Mouse (Mus musculus): Measurements from ENCODE around the gene Agtrap. TPM values are rescaled to one million over a fixed set of nuclear protein-coding genes. Genes with fewer than 3 reads are reported as not detected.

Agtrap gene
- polyA plus RNA-seq, 1 experiment, result 119 TPM

- no peak for TF ChIP-seq POLR2A (IDR thresholded peaks at IDR 0.05; ENCODE audit: low read depth, low read length)
- Histone ChIP-seq H3K4me1 (ENCODE audit: control insufficient read depth, insufficient read depth, low read length) (peaks cover 15% of the 10 kb centered on the region), H3K36me3 (ENCODE audit: control insufficient read depth, insufficient read depth, low read length) (no peaks in the 10 kb centered on the region), H3K27me3 (replicated peaks; ENCODE audit: control insufficient read depth, insufficient read depth, low read length) (no peaks in the 10 kb centered on the region), H3K27ac (ENCODE audit: insufficient read depth, low read depth, low read length) (peak overlapping the region; percentile 39; the same call in 1 of the 2 replicates), H3K4me3 (ENCODE audit: insufficient read depth, low read depth, low read length) (peak overlapping the region; percentile 72)
- WGBS, result 46% methylated on average over 15 of the region's 15 CpGs
- peak; percentile 61 for DNase-seq
Observed at GRCm38 (mm10) chr4:148040029-148040830, 47.6 kb downstream of the Agtrap start.

- Histone ChIP-seq H3K4me3 (ENCODE audit: insufficient read depth, low read depth, low read length) (peak overlapping the region; percentile 72), H3K27me3 (replicated peaks; ENCODE audit: control insufficient read depth, insufficient read depth, low read length) (no peaks in the 10 kb centered on the region), H3K4me1 (ENCODE audit: control insufficient read depth, insufficient read depth, low read length) (peaks cover 15% of the 10 kb centered on the region), H3K36me3 (ENCODE audit: control insufficient read depth, insufficient read depth, low read length) (no peaks in the 10 kb centered on the region), H3K27ac (ENCODE audit: insufficient read depth, low read depth, low read length) (peak overlapping the region; percentile 76)
- TF ChIP-seq POLR2A (IDR thresholded peaks at IDR 0.05; ENCODE audit: low read depth, low read length) (no peak), CTCF (conservative IDR thresholded peaks at IDR 0.05; ENCODE audit: insufficient read depth, insufficient read length, low read depth, low read length) (no peak)
- 14% methylated on average over 19 of the region's 19 CpGs for WGBS
- DNase-seq, result no peak
Observed at GRCm38 (mm10) chr4:148039254-148040028, 48.4 kb downstream of the Agtrap start.

DNA sequence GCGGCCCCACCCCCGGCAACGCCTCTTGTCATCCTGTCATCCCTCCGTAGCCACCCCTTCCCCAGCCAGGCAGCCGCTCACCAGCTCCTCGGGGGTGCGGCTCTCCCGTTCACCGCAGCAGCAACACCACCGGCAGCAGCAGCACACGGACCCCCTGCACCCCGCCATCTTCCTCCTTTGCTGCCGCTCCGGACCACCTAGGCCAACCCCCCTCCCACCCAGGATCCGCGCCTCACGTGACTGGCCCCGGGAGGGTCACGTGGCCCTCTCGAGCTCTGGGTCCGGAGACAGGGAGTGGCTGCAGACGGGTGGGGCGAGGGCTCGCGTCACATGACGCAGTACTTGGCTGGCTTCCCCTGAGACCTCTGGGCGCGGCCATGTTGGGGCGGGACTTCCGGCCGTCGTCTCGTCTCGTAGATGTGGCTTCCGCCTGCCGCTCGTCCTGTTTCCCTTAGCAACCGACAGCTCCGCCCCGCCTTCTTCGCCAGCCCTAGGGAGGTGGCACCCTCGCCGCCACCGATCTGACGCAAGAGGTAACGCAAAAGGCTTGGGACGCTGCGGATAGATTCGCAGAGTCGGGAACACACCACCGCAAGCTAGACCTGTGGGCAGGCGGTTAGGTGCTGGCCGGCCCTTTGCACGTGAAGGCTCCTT, 49.1 kb downstream of the Agtrap start, which contains the start of the genes Clcn6 and Mthfr:
Clcn6 (minus strand) TSS at position 222 of the 654 bp plus-strand sequence.
Mthfr (plus strand) TSS at position 478 of the 654 bp plus-strand sequence.
- H3K36me3 ChIP-seq (ENCODE audit: control insufficient read depth, insufficient read depth, low read length), result no peaks in the 10 kb centered on the region
- peak within 1 kb of the TSS; percentile 84 for H3K27ac ChIP-seq (ENCODE audit: insufficient read depth, low read depth, low read length)
- no peaks in the 10 kb centered on the region for H3K27me3 ChIP-seq (replicated peaks; ENCODE audit: control insufficient read depth, insufficient read depth, low read length)
- peaks cover 15% of the 10 kb centered on the region for H3K4me1 ChIP-seq (ENCODE audit: control insufficient read depth, insufficient read depth, low read length)
- peak; percentile 85 for TF ChIP-seq POLR2A (IDR thresholded peaks at IDR 0.05; ENCODE audit: low read depth, low read length)
- TF ChIP-seq CTCF (conservative IDR thresholded peaks at IDR 0.05; ENCODE audit: insufficient read depth, insufficient read length, low read depth, low read length), result no peak
- peak within 1 kb of the TSS; percentile 80 for H3K4me3 ChIP-seq (ENCODE audit: insufficient read depth, low read depth, low read length)
- WGBS, result under 1% methylated on average over 54 of the region's 54 CpGs
- DNase-seq, result peak; percentile 100

GRCm38 (mm10) chr4:148038079-148038599, 49.7 kb downstream of the Agtrap start:
- TF ChIP-seq CTCF (conservative IDR thresholded peaks at IDR 0.05; ENCODE audit: insufficient read depth, insufficient read length, low read depth, low read length), result no peak
- no peak for TF ChIP-seq POLR2A (IDR thresholded peaks at IDR 0.05; ENCODE audit: low read depth, low read length)
- no peak for DNase-seq
- peaks cover 15% of the 10 kb centered on the region for H3K4me1 ChIP-seq (ENCODE audit: control insufficient read depth, insufficient read depth, low read length)
- 4% methylated on average over 26 of the region's 26 CpGs for WGBS
- peak overlapping the region; percentile 84 for H3K27ac ChIP-seq (ENCODE audit: insufficient read depth, low read depth, low read length)
- H3K36me3 ChIP-seq (ENCODE audit: control insufficient read depth, insufficient read depth, low read length), result no peaks in the 10 kb centered on the region
- no peaks in the 10 kb centered on the region for H3K27me3 ChIP-seq (replicated peaks; ENCODE audit: control insufficient read depth, insufficient read depth, low read length)
- H3K4me3 ChIP-seq (ENCODE audit: insufficient read depth, low read depth, low read length), result peak overlapping the region; percentile 80

- TF ChIP-seq POLR2A (IDR thresholded peaks at IDR 0.05; ENCODE audit: low read depth, low read length) (no peak), CTCF (conservative IDR thresholded peaks at IDR 0.05; ENCODE audit: insufficient read depth, insufficient read length, low read depth, low read length) (no peak)
- Histone ChIP-seq H3K36me3 (ENCODE audit: control insufficient read depth, insufficient read depth, low read length) (no peaks in the 10 kb centered on the region), H3K27me3 (replicated peaks; ENCODE audit: control insufficient read depth, insufficient read depth, low read length) (no peaks in the 10 kb centered on the region), H3K4me3 (ENCODE audit: insufficient read depth, low read depth, low read length) (no peak overlapping the region), H3K4me1 (ENCODE audit: control insufficient read depth, insufficient read depth, low read length) (peaks cover 9% of the 10 kb centered on the region), H3K27ac (ENCODE audit: insufficient read depth, low read depth, low read length) (no peak overlapping the region)
- WGBS, result 44% methylated on average over 3 of the region's 3 CpGs
- DNase-seq, result peak; percentile 69
Observed at GRCm38 (mm10) chr4:148035440-148035839, 52.4 kb downstream of the Agtrap start.

DNA sequence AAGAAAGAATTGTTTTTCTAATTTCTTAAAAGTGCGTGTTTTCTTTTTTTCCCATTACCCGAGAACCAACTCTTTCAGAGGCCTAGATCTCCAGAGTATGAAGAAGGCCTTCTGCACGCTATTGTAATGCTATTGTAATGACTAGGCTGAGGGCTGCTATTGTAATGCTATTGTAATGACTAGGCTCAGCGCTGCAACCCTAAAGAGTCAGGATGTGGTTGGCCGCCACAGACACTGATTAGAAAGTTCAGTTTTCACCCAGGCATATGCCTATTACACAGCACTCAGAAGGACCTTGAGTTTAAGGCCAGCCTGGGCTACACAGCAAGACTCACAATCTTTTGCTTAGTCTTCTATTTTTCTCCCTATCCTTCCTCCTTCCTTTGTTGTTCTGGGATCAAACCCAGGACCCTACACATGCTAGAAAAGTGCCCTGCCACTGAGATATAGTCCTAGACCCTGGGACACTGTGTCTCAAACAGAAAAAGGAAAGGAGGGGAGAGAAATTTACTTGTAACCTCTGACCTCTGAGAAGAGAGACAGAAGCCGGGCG, 53.9 kb downstream of the Agtrap start:
- Histone ChIP-seq H3K27me3 (replicated peaks; ENCODE audit: control insufficient read depth, insufficient read depth, low read length) (no peaks in the 10 kb centered on the region), H3K4me3 (ENCODE audit: insufficient read depth, low read depth, low read length) (no peak overlapping the region), H3K27ac (ENCODE audit: insufficient read depth, low read depth, low read length) (no peak overlapping the region), H3K36me3 (ENCODE audit: control insufficient read depth, insufficient read depth, low read length) (no peaks in the 10 kb centered on the region), H3K4me1 (ENCODE audit: control insufficient read depth, insufficient read depth, low read length) (peaks cover 9% of the 10 kb centered on the region)
- WGBS, result 90% methylated on average over 7 of the region's 7 CpGs
- DNase-seq, result no peak
- TF ChIP-seq CTCF (conservative IDR thresholded peaks at IDR 0.05; ENCODE audit: insufficient read depth, insufficient read length, low read depth, low read length) (no peak), POLR2A (IDR thresholded peaks at IDR 0.05; ENCODE audit: low read depth, low read length) (no peak)
